Mouse (Mus musculus): ENCODE data around the gene Mrpl37. TPM values are rescaled to one million over a fixed set of nuclear protein-coding genes. Genes with fewer than 3 reads are reported as not detected.

The Mrpl37 gene
- polyA plus RNA-seq, 1 experiment from 2014 or later: 122 TPM

GRCm38 (mm10) chr4:107018521-107018920 is 48.1 kb downstream of the Mrpl37 start:
- Histone ChIP-seq H3K4me3 (ENCODE audit: low read depth, low read length) (no peak overlapping the region), H3K36me3 (ENCODE audit: control insufficient read depth, insufficient read depth, low read length) (no peaks in the 10 kb centered on the region), H3K4me2 (ENCODE audit: low read depth) (no peak overlapping the region), H3K4me1 (ENCODE audit: control insufficient read depth, insufficient read depth, low read length) (peaks cover 57% of the 10 kb centered on the region), H3K27ac (ENCODE audit: low read depth, low read length) (peak overlapping the region; percentile 47; the same call in 1 of the 2 replicates), H3K9me3 (ENCODE audit: control insufficient read depth, low read length) (no peaks in the 10 kb centered on the region), H3K9ac (ENCODE audit: low read length) (no peak overlapping the region), H3K27me3 (ENCODE audit: control insufficient read depth, insufficient read depth, low read length) (no peaks in the 10 kb centered on the region)
- DNase-seq (ENCODE audit: low spot score): no peak
- WGBS: 84% methylated on average over 3 of the region's 3 CpGs
- ATAC-seq (ENCODE audit: insufficient read depth, low FRiP score, low TSS enrichment): no peak

GRCm38 (mm10) chr4:107017257-107017656 is 49.4 kb downstream of the Mrpl37 start:
- Histone ChIP-seq H3K9ac (ENCODE audit: low read length) (no peak overlapping the region), H3K36me3 (ENCODE audit: control insufficient read depth, insufficient read depth, low read length) (no peaks in the 10 kb centered on the region), H3K4me1 (ENCODE audit: control insufficient read depth, insufficient read depth, low read length) (peaks cover 60% of the 10 kb centered on the region)

GRCm38 (mm10) chr4:107015971-107016511 is 50.6 kb downstream of the Mrpl37 start:
- Histone ChIP-seq H3K4me1 (ENCODE audit: control insufficient read depth, insufficient read depth, low read length) (peaks cover 53% of the 10 kb centered on the region), H3K9me3 (ENCODE audit: control insufficient read depth, low read length) (no peaks in the 10 kb centered on the region), H3K27me3 (ENCODE audit: control insufficient read depth, insufficient read depth, low read length) (no peaks in the 10 kb centered on the region), H3K4me3 (ENCODE audit: low read depth, low read length) (no peak overlapping the region), H3K27ac (ENCODE audit: low read depth, low read length) (peak overlapping the region; percentile 68), H3K9ac (ENCODE audit: low read length) (peak overlapping the region; percentile 39; the same call in 1 of the 2 replicates), H3K4me2 (ENCODE audit: low read depth) (0 out of 2 replicates have a peak overlapping the region, but pooled peaks have one; percentile 8), H3K36me3 (ENCODE audit: control insufficient read depth, insufficient read depth, low read length) (no peaks in the 10 kb centered on the region)
- DNase-seq (ENCODE audit: low spot score) (peak; percentile 80), ATAC-seq (ENCODE audit: insufficient read depth, low FRiP score, low TSS enrichment) (peak; percentile 86)
- WGBS: 20% methylated on average over 13 of the region's 13 CpGs

More at GRCm38 (mm10) chr4:107017257-107017656, 49.4 kb downstream of the Mrpl37 start:
- H3K27me3 ChIP-seq (ENCODE audit: control insufficient read depth, insufficient read depth, low read length): no peaks in the 10 kb centered on the region
- ATAC-seq (ENCODE audit: insufficient read depth, low FRiP score, low TSS enrichment): no peak
- H3K4me3 ChIP-seq (ENCODE audit: low read depth, low read length): no peak overlapping the region
- no peak overlapping the region for H3K27ac ChIP-seq (ENCODE audit: low read depth, low read length)
- no peaks in the 10 kb centered on the region for H3K9me3 ChIP-seq (ENCODE audit: control insufficient read depth, low read length)
- DNase-seq (ENCODE audit: low spot score): no peak
- no peak overlapping the region for H3K4me2 ChIP-seq (ENCODE audit: low read depth)

- Histone ChIP-seq H3K4me1 (ENCODE audit: control insufficient read depth, insufficient read depth, low read length) (peaks cover 38% of the 10 kb centered on the region), H3K36me3 (ENCODE audit: control insufficient read depth, insufficient read depth, low read length) (no peaks in the 10 kb centered on the region), H3K27ac (ENCODE audit: low read depth, low read length) (no peak overlapping the region), H3K9ac (ENCODE audit: low read length) (no peak overlapping the region), H3K27me3 (ENCODE audit: control insufficient read depth, insufficient read depth, low read length) (no peaks in the 10 kb centered on the region), H3K4me2 (ENCODE audit: low read depth) (no peak overlapping the region), H3K9me3 (ENCODE audit: control insufficient read depth, low read length) (no peaks in the 10 kb centered on the region), H3K4me3 (ENCODE audit: low read depth, low read length) (no peak overlapping the region)
- ATAC-seq (ENCODE audit: insufficient read depth, low FRiP score, low TSS enrichment): no peak
- DNase-seq (ENCODE audit: low spot score): no peak
- WGBS: 81% methylated on average over 9 of the region's 9 CpGs
These were observed 52.8 kb downstream of the Mrpl37 start for GRCm38 (mm10) chr4:107013817-107014260.

- Histone ChIP-seq H3K4me2 (ENCODE audit: low read depth) (no peak overlapping the region), H3K9me3 (ENCODE audit: control insufficient read depth, low read length) (no peaks in the 10 kb centered on the region), H3K9ac (ENCODE audit: low read length) (no peak overlapping the region), H3K27me3 (ENCODE audit: control insufficient read depth, insufficient read depth, low read length) (no peaks in the 10 kb centered on the region), H3K36me3 (ENCODE audit: control insufficient read depth, insufficient read depth, low read length) (no peaks in the 10 kb centered on the region), H3K4me3 (ENCODE audit: low read depth, low read length) (no peak overlapping the region), H3K4me1 (ENCODE audit: control insufficient read depth, insufficient read depth, low read length) (peaks cover 32% of the 10 kb centered on the region), H3K27ac (ENCODE audit: low read depth, low read length) (no peak overlapping the region)
- no peak for DNase-seq (ENCODE audit: low spot score)
- 82% methylated on average over 6 of the region's 6 CpGs for WGBS
- no peak for ATAC-seq (ENCODE audit: insufficient read depth, low FRiP score, low TSS enrichment)
These were observed 53.4 kb downstream of the Mrpl37 start for GRCm38 (mm10) chr4:107013119-107013816.

- Histone ChIP-seq H3K27ac (ENCODE audit: low read depth, low read length) (no peak overlapping the region), H3K9me3 (ENCODE audit: control insufficient read depth, low read length) (no peaks in the 10 kb centered on the region), H3K4me1 (ENCODE audit: control insufficient read depth, insufficient read depth, low read length) (peaks cover 25% of the 10 kb centered on the region), H3K9ac (ENCODE audit: low read length) (no peak overlapping the region), H3K4me3 (ENCODE audit: low read depth, low read length) (no peak overlapping the region), H3K27me3 (ENCODE audit: control insufficient read depth, insufficient read depth, low read length) (no peaks in the 10 kb centered on the region), H3K36me3 (ENCODE audit: control insufficient read depth, insufficient read depth, low read length) (no peaks in the 10 kb centered on the region), H3K4me2 (ENCODE audit: low read depth) (no peak overlapping the region)
- ATAC-seq (ENCODE audit: insufficient read depth, low FRiP score, low TSS enrichment) (no peak), DNase-seq (ENCODE audit: low spot score) (no peak)
- WGBS: 92% methylated on average over 3 of the region's 3 CpGs
These were observed 54.1 kb downstream of the Mrpl37 start for GRCm38 (mm10) chr4:107012574-107012973.

GRCm38 (mm10) chr4:107012005-107012478 is 54.6 kb downstream of the Mrpl37 start:
- H3K27me3 ChIP-seq (ENCODE audit: control insufficient read depth, insufficient read depth, low read length): no peaks in the 10 kb centered on the region
- WGBS: 81% methylated on average over 13 of the region's 13 CpGs

GRCm38 (mm10) chr4:107011325-107012004 is 55.2 kb downstream of the Mrpl37 start:
- ATAC-seq (ENCODE audit: insufficient read depth, low FRiP score, low TSS enrichment) (no peak), DNase-seq (ENCODE audit: low spot score) (no peak)
- Histone ChIP-seq H3K27me3 (ENCODE audit: control insufficient read depth, insufficient read depth, low read length) (no peaks in the 10 kb centered on the region), H3K4me2 (ENCODE audit: low read depth) (no peak overlapping the region), H3K36me3 (ENCODE audit: control insufficient read depth, insufficient read depth, low read length) (no peaks in the 10 kb centered on the region), H3K4me3 (ENCODE audit: low read depth, low read length) (no peak overlapping the region), H3K9ac (ENCODE audit: low read length) (no peak overlapping the region), H3K9me3 (ENCODE audit: control insufficient read depth, low read length) (no peaks in the 10 kb centered on the region), H3K4me1 (ENCODE audit: control insufficient read depth, insufficient read depth, low read length) (peaks cover 18% of the 10 kb centered on the region), H3K27ac (ENCODE audit: low read depth, low read length) (no peak overlapping the region)
- WGBS: 92% methylated on average over 8 of the region's 8 CpGs

More at GRCm38 (mm10) chr4:107012005-107012478, 54.6 kb downstream of the Mrpl37 start:
- no peak overlapping the region for H3K4me3 ChIP-seq (ENCODE audit: low read depth, low read length)
- H3K36me3 ChIP-seq (ENCODE audit: control insufficient read depth, insufficient read depth, low read length): no peaks in the 10 kb centered on the region
- ATAC-seq (ENCODE audit: insufficient read depth, low FRiP score, low TSS enrichment) (no peak), DNase-seq (ENCODE audit: low spot score) (no peak)
- H3K9ac ChIP-seq (ENCODE audit: low read length): no peak overlapping the region
- H3K27ac ChIP-seq (ENCODE audit: low read depth, low read length): no peak overlapping the region
- no peaks in the 10 kb centered on the region for H3K9me3 ChIP-seq (ENCODE audit: control insufficient read depth, low read length)
- peaks cover 24% of the 10 kb centered on the region for H3K4me1 ChIP-seq (ENCODE audit: control insufficient read depth, insufficient read depth, low read length)
- no peak overlapping the region for H3K4me2 ChIP-seq (ENCODE audit: low read depth)
